Comparison of ENCODE assay signal across 22 mouse cellular contexts in genomic region chr7:138133427-138133826, GRCm38 (mm10).
"Had no signal": no experiment of that assay in that cellular context is flagged by ENCODE, and none has a peak within 500 bp of the region (broad histone marks: within the 10 kb centered on the region; RNA-seq: fewer than 3 reads in every experiment).

No protein-coding gene starts in this region.

- H3K9me3 ChIP-seq: kidney, embryonic 15.5 days; limb, embryonic 10.5 days; limb, embryonic 13.5 days; liver, embryonic 12.5 days; liver, embryonic 15.5 days; midbrain, embryonic 12.5 days; midbrain, embryonic 15.5 days; neural tube, embryonic 12.5 days; neural tube, embryonic 15.5 days; stomach, embryonic 15.5 days had no signal

- DNase-seq: kidney, adult 8-10 months; kidney, postnatal 10 days; kidney, postnatal 36 days; layer of hippocampus, adult 9-11 months; liver; lung, adult 18-20 months; right cerebral cortex, adult 18-20 months; right cerebral cortex, postnatal 14 days; spleen, adult 18-20 months; thymus, adult 2 months; thymus, postnatal 14 days had no signal

- H3K4me1 ChIP-seq: kidney, embryonic 15.5 days; limb, embryonic 10.5 days; limb, embryonic 13.5 days; liver, embryonic 12.5 days; liver, embryonic 15.5 days; midbrain, embryonic 12.5 days; neural tube, embryonic 12.5 days; stomach, embryonic 15.5 days had no signal

- H3K27ac ChIP-seq: kidney, embryonic 15.5 days; limb, embryonic 10.5 days; limb, embryonic 13.5 days; liver, embryonic 12.5 days; liver, embryonic 15.5 days; macrophage; midbrain, embryonic 12.5 days; midbrain, embryonic 15.5 days; neural tube, embryonic 12.5 days; neural tube, embryonic 15.5 days; stomach, embryonic 15.5 days had no signal

- H3K9ac ChIP-seq: kidney, embryonic 15.5 days; limb, embryonic 13.5 days; liver, embryonic 12.5 days; liver, embryonic 15.5 days; midbrain, embryonic 12.5 days; midbrain, embryonic 15.5 days; neural tube, embryonic 12.5 days; neural tube, embryonic 15.5 days; stomach, embryonic 15.5 days had no signal

- H3K4me2 ChIP-seq: kidney, embryonic 15.5 days; limb, embryonic 13.5 days; liver, embryonic 12.5 days; liver, embryonic 15.5 days; midbrain, embryonic 12.5 days; midbrain, embryonic 15.5 days; neural tube, embryonic 12.5 days; neural tube, embryonic 15.5 days; stomach, embryonic 15.5 days had no signal

- H3K36me3 ChIP-seq: kidney, embryonic 15.5 days; limb, embryonic 10.5 days; limb, embryonic 13.5 days; liver, embryonic 12.5 days; liver, embryonic 15.5 days; midbrain, embryonic 12.5 days; midbrain, embryonic 15.5 days; neural tube, embryonic 12.5 days; neural tube, embryonic 15.5 days; stomach, embryonic 15.5 days had no signal

- H3K27me3 ChIP-seq: kidney, embryonic 15.5 days; limb, embryonic 13.5 days; liver, embryonic 12.5 days; liver, embryonic 15.5 days; midbrain, embryonic 12.5 days; midbrain, embryonic 15.5 days; neural tube, embryonic 12.5 days; neural tube, embryonic 15.5 days; stomach, embryonic 15.5 days had no signal

- H3K4me3 ChIP-seq: kidney, embryonic 15.5 days; limb, embryonic 10.5 days; limb, embryonic 13.5 days; liver, embryonic 12.5 days; liver, embryonic 15.5 days; midbrain, embryonic 12.5 days; midbrain, embryonic 15.5 days; neural tube, embryonic 12.5 days; neural tube, embryonic 15.5 days; stomach, embryonic 15.5 days had no signal
